Mouse (Mus musculus) monocyte, adult 5-6 weeks (primary cell): ENCODE results near the gene P2ry13. TPM values are rescaled to one million over a fixed set of nuclear protein-coding genes. Genes with fewer than 3 reads are reported as not detected.

Experiments used
- total RNA-seq: library from RNA; stranded (forward); fragments of 200-1000, 200-491, 200-594 nt; gene quantifications from 3 replicates; pipeline ENCODE4 v1.2.3, GENCODE M21; 2017

P2ry13 gene
- total RNA-seq, 1 experiment from 2014 or later: not detected

Other genes with a start within 250 kb of the P2ry13 start
- gene Med12l, start 205.1 kb downstream of the P2ry13 start, total RNA-seq: 0.53 to 3.6 TPM (median 0.86 TPM) in 3 replicates
- 42.7 to 93.4 TPM (median 62.6 TPM) in 3 replicates for gene Gpr171, start 109.1 kb downstream of the P2ry13 start, total RNA-seq
- 9.4 to 15.8 TPM (median 14.8 TPM) in 3 replicates for gene P2ry14, start 57.3 kb downstream of the P2ry13 start, total RNA-seq
- gene Gpr87, start 15.8 kb downstream of the P2ry13 start, total RNA-seq: not detected in 3 replicates
- gene P2ry12, start 52.0 kb upstream of the P2ry13 start, total RNA-seq: 1.3 to 22.3 TPM (median 6.2 TPM) in 3 replicates
- gene Igsf10, start 133.5 kb upstream of the P2ry13 start, total RNA-seq: 0.10 TPM in 1 of 3 replicates, not detected in the others